Mouse (Mus musculus) spleen, postnatal 10 days (tissue): Measurements from ENCODE around the gene Ube2g2.
"Not testable (repeated sequence)": the region's sequence is repeated elsewhere in the genome, so short reads cannot be mapped to it uniquely, and the experiment has no call there.

ENCODE experiments used
- DNase-seq, 2 experiments: peaks; one replicate each; pipeline ENCODE4 v3.0.0; 2021 to 2022; ENCODE audit warnings: low spot score in 2 of 2

The Ube2g2 gene

GRCm38 (mm10) chr10:77645571-77645970 is 23.5 kb downstream of the Ube2g2 start:
- DNase-seq: no peak

- no peak for DNase-seq
Observed at GRCm38 (mm10) chr10:77647461-77647860, 25.4 kb downstream of the Ube2g2 start.

GRCm38 (mm10) chr10:77647901-77648300 is 25.8 kb downstream of the Ube2g2 start:
- no peak for DNase-seq

GRCm38 (mm10) chr10:77652046-77652445 is 30.0 kb downstream of the Ube2g2 start:
- peak in 1 of 2 experiments; percentile 30 for DNase-seq

- DNase-seq: no peak
Observed at GRCm38 (mm10) chr10:77658286-77658994, 36.4 kb downstream of the Ube2g2 start.

- DNase-seq: no peak
Observed at GRCm38 (mm10) chr10:77663949-77664665, 42.0 kb downstream of the Ube2g2 start.

GRCm38 (mm10) chr10:77666342-77666741 is 44.3 kb downstream of the Ube2g2 start:
- DNase-seq: no peak

GRCm38 (mm10) chr10:77667402-77667801 is 45.3 kb downstream of the Ube2g2 start:
- DNase-seq: no peak

GRCm38 (mm10) chr10:77670710-77671109 is 48.6 kb downstream of the Ube2g2 start:
- no peak for DNase-seq

- DNase-seq: no peak
Observed at GRCm38 (mm10) chr10:77671519-77671918, 49.4 kb downstream of the Ube2g2 start.

- peak in 1 of 2 experiments; percentile 37 for DNase-seq
Observed at GRCm38 (mm10) chr10:77673765-77674164, 51.7 kb downstream of the Ube2g2 start.

- DNase-seq: peak in 1 of 2 experiments; percentile 43
Observed at GRCm38 (mm10) chr10:77677562-77677961, 55.5 kb downstream of the Ube2g2 start.

- DNase-seq: no peak
Observed at GRCm38 (mm10) chr10:77682994-77683393, 60.9 kb downstream of the Ube2g2 start.

GRCm38 (mm10) chr10:77684181-77684580 is 62.1 kb downstream of the Ube2g2 start:
- no peak for DNase-seq

- DNase-seq: no peak
Observed at GRCm38 (mm10) chr10:77685895-77686664, 64.0 kb downstream of the Ube2g2 start, which contains the start of gene Tspear. Gene Tspear (plus strand): TSS chr10:77686569.

- no peak for DNase-seq
Observed at GRCm38 (mm10) chr10:77687021-77687420, 64.9 kb downstream of the Ube2g2 start.

- not testable (repeated sequence) for DNase-seq
Observed at GRCm38 (mm10) chr10:77690356-77690807, 68.3 kb downstream of the Ube2g2 start, which contains the start of gene Gm19402. Gene Gm19402 (minus strand): TSS chr10:77690757.
